Mouse (Mus musculus): Measurements from ENCODE around the gene Sdk2. TPM values are rescaled to one million over a fixed set of nuclear protein-coding genes. Genes with fewer than 3 reads are reported as not detected.
A peak's percentile ranks its signal among the peaks of the same experiment; 100 is the strongest.

Sdk2 gene
- polyA plus RNA-seq, 1 experiment from 2014 or later = 5.0 TPM

DNA sequence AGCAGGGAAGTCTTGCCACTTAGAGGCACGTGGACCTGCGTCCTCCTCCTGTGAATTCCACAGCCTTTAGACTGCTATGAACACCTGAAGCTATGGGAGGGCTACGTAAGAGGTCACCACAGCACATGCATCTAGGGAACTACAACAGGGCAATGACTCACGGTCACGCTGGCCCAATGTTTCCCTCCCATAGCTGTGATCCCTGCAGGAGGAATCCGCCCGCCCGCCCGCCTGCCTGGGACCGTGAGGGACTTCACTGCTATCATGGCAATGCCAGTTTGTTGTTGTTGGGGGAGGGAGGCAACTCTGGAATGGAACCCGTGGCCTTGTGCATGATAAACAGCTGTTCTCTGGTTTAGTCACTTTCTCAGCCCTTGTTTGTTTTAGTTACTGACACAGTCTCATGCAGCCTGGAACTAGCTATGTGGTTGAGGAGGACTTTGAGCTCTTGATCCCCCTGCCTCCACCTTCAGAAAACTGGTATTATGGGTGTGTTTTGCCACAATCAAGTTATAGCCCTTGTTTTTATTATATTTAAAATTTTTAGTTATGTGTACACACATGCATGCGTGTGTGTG lies 249.8 kb downstream of the Sdk2 start:
- 84% methylated on average over 12 of the region's 12 CpGs for WGBS
- Histone ChIP-seq H3K4me2 (replicated peaks) (no peak overlapping the region), H3K9me3 (no peaks in the 10 kb centered on the region), H3K27ac (no peak overlapping the region), H3K4me3 (replicated peaks) (no peak overlapping the region), H3K36me3 (peaks cover 16% of the 10 kb centered on the region; the same call in 1 of the 2 replicates), H3K9ac (replicated peaks) (no peak overlapping the region), H3K27me3 (no peaks in the 10 kb centered on the region), H3K4me1 (replicated peaks) (no peaks in the 10 kb centered on the region)
- ATAC-seq = no peak

DNA sequence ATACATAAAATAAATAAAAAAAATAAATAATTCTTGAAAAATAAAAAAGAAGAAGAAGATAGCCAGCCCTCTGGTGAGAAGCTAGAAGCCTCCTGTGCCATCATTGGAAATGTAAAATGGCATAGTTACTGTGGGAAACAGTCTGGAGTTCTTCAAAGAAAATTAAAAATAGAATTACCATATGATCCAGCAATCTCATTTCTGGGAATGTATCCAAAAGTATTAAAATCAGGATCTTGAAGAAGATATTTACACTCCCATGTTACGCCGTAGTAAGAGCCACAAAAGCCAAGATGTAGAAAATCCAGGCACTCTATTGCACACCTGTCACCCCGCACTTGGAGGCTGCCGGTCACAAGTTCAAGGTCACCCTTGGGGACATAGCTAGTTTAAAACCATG lies 250.4 kb downstream of the Sdk2 start:
- no peak overlapping the region for H3K27ac ChIP-seq
- 88% methylated on average over 4 of the region's 4 CpGs for WGBS
- H3K4me2 ChIP-seq (replicated peaks) = no peak overlapping the region
- no peak for ATAC-seq
- no peaks in the 10 kb centered on the region for H3K4me1 ChIP-seq (replicated peaks)
- no peaks in the 10 kb centered on the region for H3K27me3 ChIP-seq
- H3K9me3 ChIP-seq = no peaks in the 10 kb centered on the region
- no peak overlapping the region for H3K4me3 ChIP-seq (replicated peaks)
- H3K36me3 ChIP-seq = 0 out of 2 replicates have a peak, but pooled peaks cover 12% of the 10 kb centered on the region
- H3K9ac ChIP-seq (replicated peaks) = no peak overlapping the region

DNA sequence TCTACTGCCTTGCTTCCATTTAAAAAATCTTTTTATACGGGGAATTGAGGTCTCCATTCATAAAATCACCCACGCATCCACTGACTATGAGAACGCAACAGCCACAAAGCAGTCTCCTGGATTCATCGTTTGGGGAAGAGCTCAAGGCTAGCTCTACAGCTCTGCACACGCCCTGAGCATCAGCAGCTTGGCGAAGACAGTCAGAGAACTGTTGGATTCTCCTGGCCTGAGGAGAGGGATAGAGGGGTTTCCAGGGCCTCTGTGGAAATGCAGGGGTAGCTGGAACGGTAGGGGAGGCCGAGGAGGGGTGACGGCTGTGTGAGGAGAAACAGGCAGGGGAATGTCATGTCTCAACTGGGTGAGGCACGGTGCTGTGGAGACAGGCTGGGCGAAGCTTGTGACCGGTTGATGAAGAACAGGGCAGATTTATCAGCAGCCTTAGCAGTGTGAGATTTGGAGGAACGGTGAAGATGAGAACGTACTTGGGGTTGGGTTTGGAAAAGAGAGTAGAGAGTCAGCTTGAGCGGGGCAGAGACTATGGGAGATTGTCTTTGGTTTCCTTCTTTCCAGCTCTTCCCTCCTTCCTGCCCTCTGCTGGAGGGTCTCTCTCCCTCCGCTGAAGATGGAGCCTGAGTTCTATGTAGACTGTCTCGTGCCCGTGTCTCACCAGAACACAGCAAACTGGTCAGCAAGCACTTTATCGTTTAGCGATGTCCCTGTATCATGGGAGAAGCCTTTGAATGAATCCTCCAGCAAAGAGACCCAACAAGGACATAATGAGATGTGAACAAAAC lies 255.1 kb downstream of the Sdk2 start:
- Histone ChIP-seq H3K4me2 (replicated peaks) (no peak overlapping the region), H3K27me3 (peaks cover 2% of the 10 kb centered on the region; the same call in 1 of the 2 replicates), H3K9ac (replicated peaks) (no peak overlapping the region), H3K36me3 (no peaks in the 10 kb centered on the region), H3K9me3 (no peaks in the 10 kb centered on the region), H3K4me3 (replicated peaks) (no peak overlapping the region), H3K4me1 (replicated peaks) (peaks cover 19% of the 10 kb centered on the region), H3K27ac (no peak overlapping the region)
- no peak for ATAC-seq
- WGBS = 60% methylated on average over 20 of the region's 20 CpGs

DNA sequence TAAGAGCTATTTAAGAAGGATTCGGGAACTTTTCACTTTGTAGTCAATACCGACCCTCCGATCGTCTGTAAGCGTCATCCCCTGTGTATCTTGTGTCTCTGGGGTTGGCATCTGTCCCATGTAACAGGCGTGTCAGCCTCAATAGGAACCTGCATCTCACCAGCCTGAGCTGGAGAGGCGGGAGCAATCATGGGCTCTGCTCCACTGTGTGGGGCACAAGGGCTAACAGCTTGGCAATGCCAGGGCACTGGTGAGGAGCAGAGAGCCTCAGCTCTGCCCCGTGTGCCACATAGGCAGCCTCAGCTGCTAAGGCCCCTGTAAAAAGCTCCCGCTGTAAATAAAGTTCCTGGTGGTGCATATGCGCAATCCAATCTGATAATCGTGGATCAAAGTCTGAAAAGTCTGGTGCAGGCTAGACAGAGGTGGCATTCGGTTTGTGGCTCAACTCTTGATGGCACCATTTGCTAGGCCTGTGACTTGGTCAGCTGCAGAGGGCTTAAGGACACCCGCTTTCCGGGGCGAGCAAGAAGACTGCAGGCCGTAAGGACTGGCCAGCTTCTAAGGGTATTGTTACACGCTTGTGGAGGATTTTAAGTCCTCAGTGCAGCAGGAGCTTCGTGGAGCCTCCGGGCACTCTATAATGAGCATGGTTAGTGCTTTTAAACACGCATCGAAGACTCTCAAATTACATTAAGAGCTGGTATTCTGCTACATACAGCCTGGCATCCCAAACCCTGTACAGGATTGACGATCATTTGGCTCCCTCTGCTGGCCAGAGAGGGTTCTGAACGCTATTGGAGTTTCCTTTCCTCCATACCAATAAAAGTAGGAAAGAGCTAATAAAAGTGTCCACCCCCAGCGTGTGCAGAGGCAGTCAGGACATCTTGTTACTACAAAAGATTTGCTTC lies 256.0 kb downstream of the Sdk2 start:
- Histone ChIP-seq H3K27me3 (peaks cover 2% of the 10 kb centered on the region; the same call in 1 of the 2 replicates), H3K9me3 (no peaks in the 10 kb centered on the region), H3K4me2 (replicated peaks) (0 out of 2 replicates have a peak overlapping the region, but pooled peaks have one; percentile 11), H3K4me1 (replicated peaks) (peaks cover 24% of the 10 kb centered on the region), H3K4me3 (replicated peaks) (no peak overlapping the region), H3K36me3 (no peaks in the 10 kb centered on the region), H3K9ac (replicated peaks) (no peak overlapping the region; the same call in 1 of the 2 replicates), H3K27ac (0 out of 2 replicates have a peak overlapping the region, but pooled peaks have one; percentile 22)
- peak; percentile 86 for ATAC-seq
- WGBS = 48% methylated on average over 24 of the region's 24 CpGs

DNA sequence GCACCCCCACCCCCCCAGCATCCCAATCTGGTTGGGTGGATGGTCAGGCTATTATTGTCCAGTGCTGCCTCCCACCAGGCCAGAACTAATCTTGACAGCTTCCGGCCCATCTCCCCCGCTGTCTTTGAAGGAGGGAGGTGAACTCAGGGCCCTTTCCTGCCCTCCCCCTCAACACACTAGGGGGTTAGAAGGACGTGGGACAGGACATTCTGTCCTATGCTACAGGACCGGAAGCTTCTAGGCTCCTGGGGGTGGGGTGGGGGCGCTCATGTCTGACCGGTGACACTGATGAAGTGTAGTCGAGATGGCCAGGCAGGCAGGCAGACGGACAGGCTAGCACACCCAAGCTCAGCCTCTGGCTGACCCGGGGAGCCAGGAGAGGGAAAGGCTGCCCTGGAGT lies 259.8 kb downstream of the Sdk2 start:
- Histone ChIP-seq H3K4me3 (replicated peaks) (no peak overlapping the region), H3K4me1 (replicated peaks) (peaks cover 27% of the 10 kb centered on the region), H3K27ac (no peak overlapping the region), H3K4me2 (replicated peaks) (no peak overlapping the region), H3K36me3 (no peaks in the 10 kb centered on the region), H3K9ac (replicated peaks) (peak overlapping the region; percentile 19; the same call in 1 of the 2 replicates), H3K9me3 (no peaks in the 10 kb centered on the region), H3K27me3 (peaks cover 7% of the 10 kb centered on the region; the same call in 1 of the 2 replicates)
- no peak for ATAC-seq
- WGBS = 22% methylated on average over 9 of the region's 9 CpGs

DNA sequence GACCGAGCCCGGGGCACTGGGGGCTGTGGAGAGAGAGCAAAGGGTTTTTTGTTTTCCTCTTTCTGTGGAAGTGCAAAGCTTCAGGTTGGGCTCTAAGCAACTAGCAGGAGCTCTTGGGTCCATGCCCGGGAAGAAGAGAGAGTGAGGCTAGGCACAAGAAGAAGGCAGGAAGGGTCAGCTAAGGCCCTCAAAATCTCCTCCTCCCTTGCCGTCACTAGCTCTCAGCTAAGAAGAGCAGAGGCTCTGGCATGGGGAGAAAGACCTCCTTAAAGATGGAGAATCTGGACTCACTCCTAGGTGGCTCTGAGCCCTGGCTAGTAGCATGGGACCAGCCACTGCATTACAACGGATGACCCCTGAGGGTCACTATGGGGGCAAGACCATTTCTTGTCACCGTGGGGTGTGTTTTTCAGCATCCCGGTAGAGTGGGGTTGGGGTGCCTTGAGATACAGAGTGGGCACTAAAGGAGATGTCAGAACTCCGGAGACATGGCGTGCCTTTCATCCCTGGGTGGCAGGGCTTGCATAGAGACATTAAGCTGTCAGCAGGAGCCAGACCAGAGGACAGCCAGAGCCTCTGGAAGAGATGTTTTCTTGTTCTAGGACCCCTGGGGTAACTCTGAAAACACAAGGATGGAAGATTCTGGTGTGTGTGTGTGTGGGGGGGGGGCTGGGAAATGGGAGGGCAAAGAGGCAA lies 260.3 kb downstream of the Sdk2 start:
- 34% methylated on average over 9 of the region's 9 CpGs for WGBS
- no peaks in the 10 kb centered on the region for H3K36me3 ChIP-seq
- H3K9me3 ChIP-seq = no peaks in the 10 kb centered on the region
- peaks cover 7% of the 10 kb centered on the region; the same call in 1 of the 2 replicates for H3K27me3 ChIP-seq
- no peak overlapping the region for H3K27ac ChIP-seq
- no peak overlapping the region for H3K4me2 ChIP-seq (replicated peaks)
- H3K4me1 ChIP-seq (replicated peaks) = peaks cover 29% of the 10 kb centered on the region
- no peak overlapping the region for H3K4me3 ChIP-seq (replicated peaks)
- ATAC-seq = no peak
- H3K9ac ChIP-seq (replicated peaks) = no peak overlapping the region

DNA sequence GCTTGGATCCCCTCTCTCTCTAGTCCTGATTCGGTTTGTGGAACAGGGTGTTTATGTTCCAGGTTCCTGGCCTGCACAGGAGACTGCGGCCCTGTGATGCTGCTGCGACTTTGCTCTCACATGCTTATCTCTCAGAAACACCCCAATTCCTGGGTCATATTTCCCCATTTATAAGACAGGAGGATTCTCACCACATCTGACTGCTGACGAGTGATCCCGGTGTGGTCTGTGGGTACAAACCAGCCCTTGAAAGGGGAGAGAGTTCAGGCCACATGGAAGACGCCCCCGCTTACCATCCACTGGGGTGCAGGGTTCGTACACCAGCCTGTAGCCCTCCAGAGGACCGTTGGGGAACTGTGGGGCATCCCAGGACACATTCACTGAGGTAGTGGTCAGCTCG lies 260.9 kb downstream of the Sdk2 start:
- Histone ChIP-seq H3K9me3 (no peaks in the 10 kb centered on the region), H3K27ac (no peak overlapping the region), H3K36me3 (0 out of 2 replicates have a peak, but pooled peaks cover 1% of the 10 kb centered on the region), H3K4me3 (replicated peaks) (no peak overlapping the region), H3K4me2 (replicated peaks) (no peak overlapping the region), H3K4me1 (replicated peaks) (peaks cover 28% of the 10 kb centered on the region), H3K27me3 (peaks cover 9% of the 10 kb centered on the region; the same call in 1 of the 2 replicates), H3K9ac (replicated peaks) (0 out of 2 replicates have a peak overlapping the region, but pooled peaks have one; percentile 32)
- ATAC-seq = no peak
- 75% methylated on average over 10 of the region's 10 CpGs for WGBS

DNA sequence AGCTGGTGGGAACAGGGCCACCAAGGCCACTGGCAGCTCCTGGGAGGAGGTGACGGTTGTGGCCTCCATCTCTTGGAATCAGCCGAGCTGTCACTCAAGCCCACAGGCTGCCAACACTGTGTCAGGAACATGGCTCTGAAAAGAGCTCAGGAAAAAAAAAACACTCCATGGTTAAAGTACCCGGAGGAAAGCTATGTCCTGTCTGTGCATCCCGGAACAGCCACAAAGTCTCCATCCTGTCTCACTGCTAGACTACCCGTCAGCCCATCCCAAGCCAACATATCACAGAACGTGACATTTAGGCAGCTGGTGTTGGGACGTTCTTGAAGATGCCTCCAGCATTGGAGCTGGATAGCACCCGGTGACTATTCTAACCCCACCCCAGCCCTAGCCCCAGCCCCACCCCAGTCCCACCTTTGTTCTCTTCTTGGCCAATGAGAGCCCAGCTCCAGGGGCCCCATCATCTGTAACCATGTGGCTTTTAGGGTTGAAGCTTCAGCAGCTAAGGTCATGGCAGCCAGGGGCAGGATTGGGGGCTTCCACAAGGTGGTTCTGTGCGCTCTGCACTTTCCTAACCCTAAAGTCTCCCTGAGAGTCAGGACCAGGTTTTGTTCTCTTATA lies 263.4 kb downstream of the Sdk2 start:
- WGBS = 74% methylated on average over 9 of the region's 9 CpGs
- no peak overlapping the region for H3K27ac ChIP-seq
- no peak overlapping the region for H3K4me2 ChIP-seq (replicated peaks)
- peaks cover 24% of the 10 kb centered on the region for H3K4me1 ChIP-seq (replicated peaks)
- H3K36me3 ChIP-seq = 0 out of 2 replicates have a peak, but pooled peaks cover 5% of the 10 kb centered on the region
- no peak for ATAC-seq
- H3K9ac ChIP-seq (replicated peaks) = no peak overlapping the region
- no peak overlapping the region for H3K4me3 ChIP-seq (replicated peaks)
- H3K27me3 ChIP-seq = peaks cover 9% of the 10 kb centered on the region; the same call in 1 of the 2 replicates
- H3K9me3 ChIP-seq = no peaks in the 10 kb centered on the region

DNA sequence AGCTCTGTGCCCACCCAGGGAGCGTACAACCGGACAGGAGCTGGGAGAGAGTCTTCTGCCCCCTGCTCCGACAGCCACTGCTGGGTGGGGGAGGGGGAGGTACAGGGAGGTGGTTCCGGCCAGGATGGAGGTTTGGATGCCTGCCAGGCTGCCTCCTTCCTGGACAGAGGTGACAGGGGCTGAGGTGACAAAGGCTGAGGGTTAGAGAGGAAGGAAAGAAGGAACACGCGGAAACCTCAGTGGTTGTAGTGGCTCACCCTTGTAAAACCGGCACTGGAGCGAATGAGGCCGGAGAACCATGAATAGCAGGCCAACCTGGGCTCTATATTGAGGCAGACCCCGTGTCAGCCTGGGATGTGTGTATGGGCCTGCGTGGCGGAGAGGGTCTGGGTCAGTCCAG lies 264.4 kb downstream of the Sdk2 start:
- WGBS = 51% methylated on average over 12 of the region's 12 CpGs
- no peaks in the 10 kb centered on the region for H3K9me3 ChIP-seq
- ATAC-seq = 0 out of 2 replicates have a peak, but pooled peaks have one; percentile 12
- H3K4me1 ChIP-seq (replicated peaks) = peaks cover 32% of the 10 kb centered on the region
- 0 out of 2 replicates have a peak, but pooled peaks cover 5% of the 10 kb centered on the region for H3K36me3 ChIP-seq
- H3K9ac ChIP-seq (replicated peaks) = no peak overlapping the region
- H3K4me3 ChIP-seq (replicated peaks) = no peak overlapping the region
- no peak overlapping the region for H3K4me2 ChIP-seq (replicated peaks)
- no peak overlapping the region for H3K27ac ChIP-seq
- H3K27me3 ChIP-seq = peaks cover 7% of the 10 kb centered on the region; the same call in 1 of the 2 replicates

DNA sequence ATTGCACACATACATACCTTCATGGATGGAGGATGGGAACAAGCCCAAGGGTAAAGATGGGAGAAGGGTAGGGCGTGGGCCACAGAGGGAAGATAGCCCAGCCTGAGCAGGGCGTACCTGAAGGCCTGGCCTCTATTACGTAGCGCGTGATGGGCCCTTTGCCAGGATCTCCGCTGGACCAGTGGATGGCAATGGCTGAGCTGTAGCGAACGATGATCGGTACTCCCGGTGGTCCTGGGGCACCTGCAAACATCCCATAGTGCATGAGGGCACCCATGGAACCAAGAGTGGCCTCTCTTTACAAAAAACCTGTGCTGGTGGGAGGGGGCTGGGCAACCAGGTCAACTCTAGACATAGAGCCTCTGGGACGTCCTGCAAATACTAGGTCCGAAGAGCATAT lies 266.8 kb downstream of the Sdk2 start:
- H3K9me3 ChIP-seq = no peaks in the 10 kb centered on the region
- peaks cover 39% of the 10 kb centered on the region for H3K4me1 ChIP-seq (replicated peaks)
- no peak for ATAC-seq
- H3K27me3 ChIP-seq = 0 out of 2 replicates have a peak, but pooled peaks cover 3% of the 10 kb centered on the region
- H3K27ac ChIP-seq = no peak overlapping the region
- no peak overlapping the region for H3K4me2 ChIP-seq (replicated peaks)
- H3K36me3 ChIP-seq = 0 out of 2 replicates have a peak, but pooled peaks cover 5% of the 10 kb centered on the region
- H3K4me3 ChIP-seq (replicated peaks) = no peak overlapping the region
- 97% methylated on average over 12 of the region's 12 CpGs for WGBS
- no peak overlapping the region for H3K9ac ChIP-seq (replicated peaks)

Data from midbrain, embryonic 13.5 days (tissue).